Mouse (Mus musculus) midbrain, embryonic 13.5 days (tissue): ENCODE results near the gene Dock1. TPM values are rescaled to one million over a fixed set of nuclear protein-coding genes. Genes with fewer than 3 reads are reported as not detected.

Source experiments
- ATAC-seq: fragments of 200-750 bp; cut with Nextera tagmentation; 2 replicates; pipeline ENCODE4 v1.8.0; 2017; ENCODE audit warnings: mild to moderate bottlenecking, moderate TSS enrichment, moderate library complexity
- H3K27ac ChIP-seq: fragments of 300-500 bp; sonication (generic); 2 replicates; pipeline ENCODE4 v1.5.1; 2015; ENCODE audit warnings: inconsistent platforms, mild to moderate bottlenecking, moderate library complexity
- H3K27me3 ChIP-seq: fragments of 300-500 bp; sonication (generic); 2 replicates; pipeline ENCODE4 v1.6.1; 2015; ENCODE audit warnings: mild to moderate bottlenecking, inconsistent platforms
- H3K36me3 ChIP-seq: fragments of 300-500 bp; sonication (generic); 2 replicates; pipeline ENCODE4 v1.6.1; 2015; ENCODE audit warnings: mild to moderate bottlenecking, inconsistent platforms
- H3K4me1 ChIP-seq: fragments of 300-500 bp; sonication (generic); replicated peaks from 2 replicates; pipeline ENCODE4 v1.6.1; 2015; ENCODE audit warnings: inconsistent platforms
- H3K4me2 ChIP-seq: fragments of 300-500 bp; sonication (generic); replicated peaks from 2 replicates; pipeline ENCODE4 v1.6.1; 2015; ENCODE audit warnings: moderate library complexity, mild to moderate bottlenecking, inconsistent platforms
- H3K4me3 ChIP-seq: fragments of 300-500 bp; sonication (generic); replicated peaks from 2 replicates; pipeline ENCODE4 v1.5.1; 2015; ENCODE audit warnings: mild to moderate bottlenecking, inconsistent platforms
- H3K9ac ChIP-seq: fragments of 300-500 bp; sonication (generic); replicated peaks from 2 replicates; pipeline ENCODE4 v1.6.1; 2015; ENCODE audit warnings: mild to moderate bottlenecking, inconsistent platforms
- H3K9me3 ChIP-seq: fragments of 300-500 bp; sonication (generic); 2 replicates; pipeline ENCODE4 v1.6.1; 2016; ENCODE audit warnings: mild to moderate bottlenecking, inconsistent platforms
- WGBS: fragments of 180-500 bp; shearing (Covaris S2); methylation state at CpG from one replicate; pipeline ENCODE4 v1.1.7; 2015; 5-methylcytosine and 5-hydroxymethylcytosine counted together
- polyA plus RNA-seq: library from polyadenylated mRNA; unstranded; fragments of >200 nt; fragmentation: Nextera tagmentation; extraction: Ambion mirVana; gene quantifications from 2 replicates; pipeline ENCODE4 v1.2.1, GENCODE M21; 2015

The Dock1 gene
- polyA plus RNA-seq, 1 experiment from 2014 or later, result 6.7 TPM

DNA sequence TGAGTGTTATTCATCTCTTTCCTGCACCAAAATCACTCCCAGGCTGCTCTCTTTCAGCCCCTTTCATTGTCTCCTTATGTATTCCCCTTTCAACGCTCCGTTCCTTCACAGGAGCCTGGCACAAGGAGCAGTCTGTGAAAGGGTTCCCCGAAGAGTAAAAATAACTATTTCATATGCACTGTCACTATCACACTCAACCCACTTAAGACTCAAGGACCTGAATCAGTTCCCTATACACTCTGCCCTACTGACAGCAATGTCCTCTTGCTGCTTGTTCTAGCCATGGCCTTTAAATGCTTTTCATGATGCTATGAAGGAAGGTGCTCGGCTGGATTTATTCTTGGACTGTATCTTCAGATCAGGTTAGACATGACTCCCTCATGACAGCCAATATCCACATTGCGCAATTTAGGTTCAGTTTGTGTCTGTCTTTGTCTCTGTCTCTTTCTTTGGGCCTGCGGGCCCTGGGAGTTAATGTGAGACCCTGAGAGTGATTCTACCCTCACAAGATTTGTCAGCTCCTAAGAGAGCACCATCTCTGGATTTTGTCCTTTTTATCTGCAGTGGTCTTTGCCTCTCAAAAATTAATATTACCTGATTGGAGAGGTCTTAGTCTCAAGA lies 538.6 kb downstream of the Dock1 start:
- no peaks in the 10 kb centered on the region for H3K4me1 ChIP-seq
- H3K9ac ChIP-seq, result no peak overlapping the region
- no peak overlapping the region for H3K27ac ChIP-seq
- no peaks in the 10 kb centered on the region for H3K36me3 ChIP-seq
- no peak for ATAC-seq
- no peak overlapping the region for H3K4me3 ChIP-seq
- H3K4me2 ChIP-seq, result no peak overlapping the region
- WGBS, result 81% methylated on average over 6 of the region's 6 CpGs
- no peaks in the 10 kb centered on the region for H3K27me3 ChIP-seq
- H3K9me3 ChIP-seq, result no peaks in the 10 kb centered on the region

GRCm38 (mm10) chr7:135210296-135210695 lies 539.8 kb downstream of the Dock1 start:
- Histone ChIP-seq H3K36me3 (no peaks in the 10 kb centered on the region), H3K27ac (no peak overlapping the region), H3K4me1 (no peaks in the 10 kb centered on the region), H3K27me3 (no peaks in the 10 kb centered on the region), H3K4me2 (no peak overlapping the region), H3K4me3 (no peak overlapping the region), H3K9ac (no peak overlapping the region), H3K9me3 (no peaks in the 10 kb centered on the region)
- no peak for ATAC-seq

DNA sequence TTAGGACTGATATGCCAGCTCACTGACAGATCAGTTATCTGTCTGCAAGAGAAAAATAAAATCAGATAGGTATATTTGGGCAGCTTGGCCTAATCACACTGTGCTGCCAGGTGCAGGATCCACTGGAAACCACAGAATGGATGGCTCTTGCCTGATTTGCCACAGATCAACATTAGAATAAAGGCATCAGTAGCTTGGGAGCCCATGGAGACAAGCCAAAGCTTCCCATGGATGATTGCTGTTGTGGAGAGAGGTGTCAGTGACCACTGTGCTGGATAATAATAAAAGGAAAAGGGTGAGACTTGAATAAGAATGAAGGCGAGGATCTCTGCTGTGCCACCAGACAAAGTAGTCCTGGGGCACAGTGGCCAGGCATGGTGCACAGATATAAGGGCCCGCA lies 540.4 kb downstream of the Dock1 start:
- no peak for ATAC-seq
- Histone ChIP-seq H3K4me3 (no peak overlapping the region), H3K9ac (no peak overlapping the region), H3K9me3 (no peaks in the 10 kb centered on the region), H3K36me3 (no peaks in the 10 kb centered on the region), H3K27me3 (no peaks in the 10 kb centered on the region), H3K4me2 (no peak overlapping the region), H3K27ac (no peak overlapping the region), H3K4me1 (no peaks in the 10 kb centered on the region)
- WGBS, result 88% methylated on average over 2 of the region's 2 CpGs

DNA sequence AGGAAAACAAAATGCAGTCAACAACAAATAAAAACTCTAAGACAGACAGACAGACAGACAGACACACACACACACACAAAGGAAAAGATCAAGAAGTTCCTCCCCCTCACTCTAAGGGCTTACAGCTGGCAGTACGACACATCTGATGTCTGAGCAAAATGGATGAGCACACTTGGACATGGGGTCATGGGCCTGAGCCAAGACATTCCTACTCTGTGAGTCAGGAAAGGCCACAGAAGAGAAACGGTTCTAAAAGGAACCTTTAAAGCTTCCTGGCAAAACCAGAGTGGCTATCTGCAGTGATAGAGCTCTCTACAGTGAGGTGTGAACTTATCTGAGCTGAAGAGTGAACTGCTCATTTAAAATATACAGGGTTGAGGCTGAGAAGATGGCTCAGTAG lies 542.1 kb downstream of the Dock1 start:
- WGBS, result 67% methylated on average over 2 of the region's 2 CpGs
- H3K27me3 ChIP-seq, result no peaks in the 10 kb centered on the region
- H3K9ac ChIP-seq, result no peak overlapping the region
- H3K27ac ChIP-seq, result no peak overlapping the region
- no peak for ATAC-seq
- no peak overlapping the region for H3K4me3 ChIP-seq
- no peak overlapping the region for H3K4me2 ChIP-seq
- no peaks in the 10 kb centered on the region for H3K36me3 ChIP-seq
- H3K4me1 ChIP-seq, result no peaks in the 10 kb centered on the region
- H3K9me3 ChIP-seq, result no peaks in the 10 kb centered on the region

- Histone ChIP-seq H3K4me1 (no peaks in the 10 kb centered on the region), H3K9ac (no peak overlapping the region), H3K9me3 (no peaks in the 10 kb centered on the region), H3K27ac (no peak overlapping the region), H3K36me3 (no peaks in the 10 kb centered on the region), H3K27me3 (no peaks in the 10 kb centered on the region), H3K4me3 (no peak overlapping the region), H3K4me2 (no peak overlapping the region)
- no peak for ATAC-seq
- WGBS, result 89% methylated on average over 2 of the region's 2 CpGs
These were observed 551.0 kb downstream of the Dock1 start for GRCm38 (mm10) chr7:135221475-135221874.
